Mouse (Mus musculus): Measurements from ENCODE around the gene Msmb.

GRCm38 (mm10) chr14:32201791-32202451 lies 60.1 kb downstream of the Msmb start, which contains the start of the genes Timm23 and Parg:
- no peak for TF ChIP-seq CTCF (IDR thresholded peaks at IDR 0.05; ENCODE audit: borderline replicate concordance, control insufficient read depth, extremely low read depth, insufficient read depth, low read length, poor library complexity)
- peak; percentile 54 for TF ChIP-seq POLR2A (IDR thresholded peaks at IDR 0.05; ENCODE audit: control insufficient read depth, extremely low read depth, insufficient read depth, low read length, poor library complexity)

All from thymus, adult 2 months (tissue).